Mouse (Mus musculus): ENCODE results near the gene Ceacam15.
A peak's percentile ranks its signal among the peaks of the same experiment; 100 is the strongest.

Gene Ceacam15

DNA sequence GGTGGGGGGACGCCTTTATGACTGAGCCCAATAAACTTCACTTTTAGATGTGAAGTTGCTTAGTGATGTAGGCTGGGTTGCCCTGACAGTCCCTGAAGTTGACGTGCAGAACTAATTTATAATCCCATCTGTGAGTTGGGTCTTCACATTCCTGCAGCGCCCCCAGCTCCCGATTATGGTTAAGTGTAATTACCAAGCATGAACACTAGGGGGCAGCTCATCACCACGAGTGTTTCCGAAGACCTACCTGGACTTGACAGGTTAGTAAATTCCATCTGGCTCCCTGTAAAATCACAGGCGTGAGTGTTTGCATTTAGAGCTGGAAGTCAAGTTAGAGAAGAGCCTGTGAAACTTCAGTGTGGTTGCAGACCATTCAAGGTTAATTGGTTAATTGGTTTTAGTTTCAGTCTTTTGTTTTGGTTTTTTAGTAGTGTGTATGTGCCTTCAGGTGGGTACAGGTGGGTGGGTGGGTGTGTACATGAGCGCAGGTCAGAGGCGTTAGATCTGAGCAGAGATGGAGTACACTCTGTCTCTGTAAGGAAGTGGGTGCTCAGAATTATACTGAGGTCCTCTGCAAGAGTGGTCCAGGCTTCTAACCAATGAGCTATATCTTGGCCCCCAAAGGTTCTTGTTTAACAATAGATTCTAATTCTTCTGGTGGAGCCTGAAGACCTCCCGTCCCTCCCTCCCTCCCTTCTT is 45.8 kb downstream of the Ceacam15 start:
- DNase-seq (ENCODE audit: low spot score), result peak; percentile 51

DNA sequence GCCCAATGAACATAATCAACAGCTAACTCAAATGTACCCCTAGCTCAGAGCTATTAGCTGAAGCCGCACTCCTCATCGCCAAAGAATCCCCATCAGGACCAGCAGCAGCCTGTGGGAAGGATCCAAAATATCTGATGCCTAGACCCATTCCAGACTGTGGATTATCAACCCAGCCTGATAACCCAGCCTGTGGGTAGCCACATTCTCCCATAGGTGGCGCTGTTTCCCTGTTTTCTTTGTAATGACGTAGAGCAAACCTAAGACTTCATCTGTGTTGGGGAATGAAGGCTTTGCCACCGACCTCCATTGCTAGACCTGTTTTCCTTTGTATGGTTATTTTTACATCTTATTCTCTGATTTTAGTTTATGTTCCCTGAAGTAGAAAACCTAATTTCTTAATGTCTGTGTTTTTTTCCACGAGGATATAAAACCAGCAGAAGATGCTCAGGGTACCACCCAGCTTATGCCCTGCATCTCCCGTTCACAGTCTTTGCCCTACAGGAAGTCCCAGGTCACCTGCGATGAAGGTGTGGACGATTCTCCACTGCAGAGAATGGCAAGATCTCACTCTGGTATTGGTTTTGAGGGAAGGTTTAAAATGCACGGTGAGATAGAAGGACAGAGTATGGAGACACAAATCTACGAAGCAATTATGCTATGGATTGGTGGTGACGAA is 47.3 kb downstream of the Ceacam15 start:
- DNase-seq (ENCODE audit: low spot score), result peak; percentile 70

DNA sequence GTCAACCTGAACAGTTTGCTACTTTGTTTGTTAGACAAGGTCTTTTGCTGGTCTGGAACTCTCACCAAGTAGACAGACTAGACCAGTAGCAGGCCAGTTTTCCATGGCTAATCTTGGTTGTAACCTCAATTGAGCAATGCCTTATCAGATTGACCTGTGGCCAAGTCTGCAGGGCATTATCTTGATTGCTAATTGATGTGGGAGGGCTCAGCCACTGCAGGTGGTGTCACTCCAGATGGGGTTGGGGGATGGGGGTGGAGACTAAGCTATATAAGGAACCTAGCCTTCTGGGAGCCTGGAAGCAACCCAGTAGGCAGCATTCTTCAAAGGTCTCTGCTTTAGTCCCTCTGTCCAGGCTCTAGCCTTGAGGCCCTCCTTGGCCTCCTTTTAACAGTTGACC is 51.8 kb downstream of the Ceacam15 start:
- no peak for DNase-seq (ENCODE audit: low spot score)

DNA sequence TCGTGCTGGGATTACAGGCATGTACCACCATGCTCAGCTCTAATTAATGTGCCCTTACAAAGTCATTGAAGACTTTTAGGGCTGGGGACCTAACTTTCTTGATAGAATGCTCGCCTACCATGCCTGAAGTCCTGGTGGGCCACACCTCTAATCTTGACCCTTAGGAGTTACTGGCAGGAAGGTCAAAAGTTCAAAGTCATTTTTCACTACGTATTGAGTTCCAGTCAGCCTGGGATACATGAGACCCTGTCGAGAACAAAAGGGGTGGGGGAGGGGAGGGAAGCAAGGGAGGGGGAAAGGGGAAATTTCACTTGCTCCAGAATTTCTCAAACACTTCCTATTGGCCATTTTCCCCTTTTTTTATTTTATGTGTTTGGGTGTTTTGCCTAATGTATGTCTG is 52.4 kb downstream of the Ceacam15 start:
- DNase-seq (ENCODE audit: low spot score), result no peak
